Mouse (Mus musculus): ENCODE measurements around the gene Mlxipl. TPM values are rescaled to one million over a fixed set of nuclear protein-coding genes. Genes with fewer than 3 reads are reported as not detected.

Mlxipl gene
- polyA plus RNA-seq, 3 experiments from 2014 or later = not detected

DNA sequence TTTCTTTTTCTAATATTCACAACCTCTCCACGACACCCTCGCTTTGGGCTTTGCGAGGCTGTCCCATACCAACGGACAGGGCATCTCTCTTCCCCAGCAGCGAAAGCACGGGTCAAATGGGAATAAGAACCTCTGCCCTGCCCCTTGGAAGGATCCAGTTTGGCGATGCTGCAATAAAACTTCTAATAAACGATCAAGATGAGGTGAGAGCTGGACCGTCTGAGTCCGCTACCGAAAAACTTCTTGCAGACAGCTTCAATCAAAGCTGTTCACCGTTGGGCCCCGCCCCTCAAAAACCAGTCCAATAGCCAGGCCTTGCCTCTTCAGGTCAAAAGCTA lies 59.0 kb downstream of the Mlxipl start:
- no peak for ATAC-seq

DNA sequence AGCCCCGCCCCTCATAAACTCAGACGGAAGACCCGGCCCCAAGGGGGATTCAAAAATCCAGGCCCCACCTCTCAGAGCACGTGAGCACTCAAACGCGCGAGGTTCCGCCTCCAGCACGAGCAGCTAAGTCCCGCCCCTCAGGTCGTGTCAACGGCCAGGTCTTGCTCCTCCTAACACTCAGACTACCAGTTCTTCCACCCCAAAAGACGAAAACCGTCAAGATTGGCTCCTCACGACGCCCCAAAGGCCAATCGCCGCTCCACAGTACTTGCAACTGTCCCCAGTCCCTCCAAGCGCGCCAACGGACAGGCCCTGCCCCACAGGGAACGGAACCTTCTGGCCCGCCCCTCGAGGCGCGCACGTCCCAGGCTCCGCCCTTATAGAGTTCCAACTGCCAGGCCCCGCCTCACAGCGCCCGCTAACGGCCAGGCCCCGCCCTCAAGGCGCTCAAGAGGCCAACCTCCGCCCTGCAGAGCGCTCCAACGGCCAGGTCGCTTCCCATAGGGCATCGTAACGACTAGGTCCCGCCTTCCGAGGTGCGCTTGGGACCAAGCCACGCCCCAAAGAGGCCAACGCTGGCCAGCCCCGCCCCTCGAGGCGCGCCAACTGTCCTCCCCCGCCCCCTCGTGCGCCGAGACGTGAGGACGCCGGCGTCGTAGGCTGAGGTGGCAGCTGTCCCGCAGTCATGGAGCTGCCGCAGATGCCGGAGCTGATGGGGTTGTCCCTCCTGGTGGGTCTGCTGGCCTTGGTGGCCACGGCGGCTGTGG lies 59.5 kb downstream of the Mlxipl start, which contains the start of gene Tbl2:
Gene Tbl2 (plus strand): TSS at position 605 of the 767 bp plus-strand sequence.
- ATAC-seq = peak; percentile 90

DNA sequence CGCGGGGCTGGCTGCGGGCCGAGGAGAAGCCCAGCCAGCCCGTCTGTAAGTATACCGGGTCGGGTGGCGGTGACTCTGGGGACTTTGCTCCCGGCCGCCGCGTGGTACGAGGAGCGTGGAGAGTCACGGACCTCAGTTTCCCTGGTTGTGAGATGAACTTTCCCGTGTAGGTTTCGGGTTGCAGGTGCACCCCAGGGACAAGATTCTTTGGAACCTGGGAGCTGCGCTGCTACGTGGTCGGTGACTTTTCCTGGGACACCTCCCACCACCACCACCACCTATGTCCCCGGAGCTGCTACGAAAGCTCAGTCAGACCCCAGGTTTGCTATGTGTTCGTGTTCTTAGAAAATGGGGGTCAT lies 60.1 kb downstream of the Mlxipl start:
- ATAC-seq = no peak

DNA sequence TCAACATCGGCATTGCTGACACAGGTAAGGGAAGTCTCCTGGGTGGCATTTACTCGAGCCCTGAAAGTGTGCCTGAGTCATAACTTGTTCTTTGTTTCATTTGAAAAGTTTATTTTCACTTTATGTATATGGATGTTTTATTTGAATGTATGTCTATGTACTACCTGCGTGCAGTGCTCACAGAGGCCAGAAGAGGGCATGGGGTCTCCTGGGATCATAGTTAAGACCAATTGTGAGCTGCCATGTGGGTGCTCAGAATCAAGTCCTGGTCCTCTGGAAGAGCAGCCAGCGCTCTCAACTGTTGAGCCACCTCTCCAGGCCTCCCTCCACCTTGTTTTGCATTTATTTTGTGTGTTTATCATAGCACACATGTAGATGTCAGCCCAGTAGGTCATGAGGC lies 66.8 kb downstream of the Mlxipl start:
- ATAC-seq = no peak

DNA sequence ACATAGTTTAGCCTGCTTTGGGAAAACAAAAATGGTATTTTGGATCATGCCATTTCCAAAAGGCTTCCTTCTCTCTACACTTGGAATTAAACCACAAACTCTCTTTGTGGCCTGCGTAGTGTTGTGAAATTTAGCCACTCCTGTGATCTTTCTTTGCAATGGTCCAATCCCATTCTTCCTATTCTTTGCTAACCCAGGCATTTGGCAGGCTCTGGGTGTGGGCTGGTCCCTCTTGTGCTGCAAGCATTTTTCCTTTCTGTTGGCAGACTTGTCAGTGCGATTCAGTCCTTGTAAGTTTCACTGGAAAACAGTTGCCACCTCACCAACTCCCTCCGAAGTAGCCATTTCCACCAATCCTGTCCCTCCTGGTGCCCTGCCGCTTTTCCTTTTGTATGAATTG lies 71.5 kb downstream of the Mlxipl start:
- ATAC-seq = no peak

DNA sequence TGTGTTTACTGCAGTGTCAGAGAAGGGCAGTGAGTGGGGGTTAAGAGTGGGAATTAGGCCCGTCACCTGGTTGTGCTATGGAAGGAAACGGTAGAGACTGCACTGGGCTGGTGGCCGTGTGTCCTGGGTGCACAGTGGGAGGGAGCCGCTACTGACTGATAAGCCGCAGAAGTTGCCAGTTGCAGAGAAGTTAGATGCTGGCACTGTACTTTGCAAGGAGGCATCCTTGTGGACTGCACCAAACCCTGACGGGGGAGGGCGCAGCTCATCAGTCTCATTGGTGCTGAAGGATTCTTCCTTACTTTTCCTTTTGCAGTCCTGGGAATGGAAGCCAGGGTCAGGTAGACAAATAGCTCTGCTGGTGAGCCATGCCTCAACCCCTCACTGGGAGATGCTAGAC lies 72.0 kb downstream of the Mlxipl start:
- no peak for ATAC-seq

DNA sequence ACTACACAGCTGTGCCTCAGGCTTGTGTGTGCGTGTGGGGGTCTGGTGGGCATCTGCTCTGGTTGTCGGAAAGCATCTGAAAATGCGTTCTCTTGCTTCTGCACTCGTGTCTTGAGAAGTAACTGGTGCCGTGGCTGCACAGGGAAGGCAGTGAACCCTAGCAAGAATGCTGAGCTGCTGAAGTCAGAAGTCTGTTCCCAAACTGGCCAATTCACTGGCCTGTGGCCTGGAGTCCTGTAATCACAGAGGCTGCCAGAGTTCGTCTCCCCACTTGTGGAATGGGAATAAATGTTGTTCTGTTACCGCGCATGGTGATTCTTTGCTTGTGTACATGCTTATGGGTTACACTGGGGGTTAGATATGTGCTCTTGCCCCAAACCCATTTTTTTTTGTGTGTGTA lies 72.7 kb downstream of the Mlxipl start:
- ATAC-seq = no peak

DNA sequence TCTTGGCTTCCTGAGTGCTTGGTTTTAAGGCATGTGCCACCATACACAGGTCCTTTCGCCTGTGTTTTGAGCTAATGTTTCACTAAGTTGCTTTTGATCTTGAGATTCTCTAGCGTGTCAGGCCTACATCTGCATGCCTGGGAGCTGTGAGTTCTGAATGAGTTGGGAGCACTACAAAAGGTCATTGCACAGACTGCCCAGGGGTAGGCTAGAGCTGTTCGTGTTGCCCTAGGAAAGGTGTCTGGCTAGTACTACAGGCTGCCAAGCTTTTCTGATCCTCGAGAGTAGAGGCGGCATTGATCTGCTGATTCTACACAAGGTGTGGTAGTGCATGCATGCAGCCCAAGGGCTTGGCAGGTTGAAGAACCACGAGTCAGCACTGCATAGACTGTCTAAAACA lies 73.1 kb downstream of the Mlxipl start:
- ATAC-seq = no peak

DNA sequence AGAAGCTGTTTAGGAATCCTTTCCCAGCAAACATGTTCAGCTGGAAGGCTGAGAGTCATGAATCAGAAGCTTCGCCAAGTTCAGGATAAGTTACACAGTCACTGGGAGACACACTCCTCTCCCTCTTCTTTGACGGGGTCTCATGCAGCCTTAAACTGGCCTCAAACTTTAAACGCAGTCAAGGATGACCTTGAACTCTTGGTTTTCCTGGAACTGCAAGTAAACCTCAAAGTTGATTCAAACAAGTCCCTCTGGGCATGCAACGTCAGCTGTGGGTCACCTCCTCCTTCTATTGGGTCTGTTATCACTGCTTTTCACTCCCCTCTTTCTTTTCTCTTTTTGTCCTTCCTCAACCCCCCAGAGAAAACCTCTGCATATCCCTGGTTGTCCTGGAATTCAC lies 77.2 kb downstream of the Mlxipl start:
- no peak for ATAC-seq

DNA sequence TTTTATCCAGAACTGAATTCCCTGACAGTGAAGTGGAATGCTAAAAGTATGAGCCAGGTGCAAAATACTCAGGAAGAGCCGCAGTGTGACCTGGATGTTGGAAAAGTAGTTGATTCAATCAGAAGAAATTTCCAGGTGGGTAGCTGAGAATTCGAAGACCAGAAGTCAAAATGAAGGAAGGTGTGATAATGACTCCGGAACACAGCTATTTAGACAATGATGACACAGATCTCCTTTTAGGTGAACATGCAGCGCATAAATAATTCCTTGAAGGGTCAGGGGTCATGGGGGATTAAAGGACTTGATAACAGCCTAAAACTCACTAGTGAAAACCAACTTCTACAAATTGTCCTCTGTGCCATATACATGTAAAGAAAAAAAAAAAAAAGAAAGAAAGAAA lies 77.8 kb downstream of the Mlxipl start:
- no peak for ATAC-seq

DNA sequence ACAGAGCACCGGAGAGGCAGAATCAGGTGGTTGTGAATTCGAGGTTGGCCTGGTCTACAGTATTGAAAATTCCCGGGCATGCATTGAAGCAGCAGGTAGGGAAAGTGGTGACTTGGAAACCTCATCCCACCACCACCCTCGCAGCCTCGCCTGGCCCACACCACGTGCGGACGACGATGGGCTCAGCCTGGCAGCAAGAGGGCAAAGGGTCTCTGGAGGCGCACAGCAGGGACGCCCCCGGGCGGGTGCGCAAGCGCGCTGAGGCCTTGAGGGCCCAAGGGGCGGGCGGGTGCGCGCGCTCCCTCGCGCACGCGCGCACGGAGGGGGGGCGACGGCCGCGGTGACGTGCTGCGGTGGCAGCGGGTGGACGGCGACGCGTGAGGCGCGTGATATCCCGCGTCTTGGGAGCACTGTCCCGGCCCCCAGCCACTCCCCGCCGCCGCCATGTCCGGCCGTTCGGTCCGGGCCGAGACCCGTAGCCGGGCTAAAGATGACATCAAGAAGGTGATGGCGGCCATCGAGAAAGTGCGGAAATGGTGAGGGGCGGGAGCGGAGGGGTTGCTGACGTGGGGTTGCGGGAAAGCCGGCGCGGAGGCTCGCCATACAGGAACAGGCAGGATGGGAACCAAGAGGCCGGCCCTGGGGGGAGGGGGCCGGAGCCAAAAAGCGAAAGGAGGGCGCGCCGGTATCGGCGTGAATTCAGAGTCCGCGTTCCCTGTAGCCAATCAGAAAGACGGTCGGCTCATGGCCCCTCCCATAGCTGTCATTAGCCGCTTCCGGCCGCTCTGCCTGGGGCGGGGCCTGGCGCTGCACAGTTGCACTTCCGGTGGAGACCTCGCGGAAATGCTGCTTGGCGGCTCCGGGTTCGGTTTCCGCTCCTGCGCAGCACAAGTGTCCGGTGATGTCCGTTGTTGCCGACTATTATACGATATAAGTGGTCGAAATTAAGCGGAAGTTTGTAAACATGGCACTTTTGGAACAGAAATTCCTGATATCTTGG lies 78.7 kb downstream of the Mlxipl start, which contains the start of gene Bcl7b:
Gene Bcl7b (plus strand): TSS at position 221 of the 1,000 bp plus-strand sequence.
- peak; percentile 98 for ATAC-seq

DNA sequence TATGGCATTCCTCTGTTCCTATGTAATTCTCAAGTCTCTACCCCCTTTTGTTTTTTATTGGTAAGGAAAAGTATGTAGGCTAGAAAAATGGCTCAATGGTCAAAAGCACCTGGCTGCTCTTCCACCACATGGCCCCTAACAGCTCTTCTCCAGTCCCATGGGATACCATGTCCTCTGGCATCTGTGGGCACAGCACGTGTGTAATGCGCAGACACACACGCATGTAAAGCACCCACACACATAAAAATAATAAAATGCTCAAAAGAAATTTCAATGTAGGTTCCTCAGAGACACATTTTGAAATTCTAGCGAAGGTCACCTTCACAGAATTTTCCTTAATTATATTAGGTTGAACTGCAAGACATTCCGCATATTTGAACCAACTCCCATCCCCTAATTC lies 79.8 kb downstream of the Mlxipl start:
- no peak for ATAC-seq

DNA sequence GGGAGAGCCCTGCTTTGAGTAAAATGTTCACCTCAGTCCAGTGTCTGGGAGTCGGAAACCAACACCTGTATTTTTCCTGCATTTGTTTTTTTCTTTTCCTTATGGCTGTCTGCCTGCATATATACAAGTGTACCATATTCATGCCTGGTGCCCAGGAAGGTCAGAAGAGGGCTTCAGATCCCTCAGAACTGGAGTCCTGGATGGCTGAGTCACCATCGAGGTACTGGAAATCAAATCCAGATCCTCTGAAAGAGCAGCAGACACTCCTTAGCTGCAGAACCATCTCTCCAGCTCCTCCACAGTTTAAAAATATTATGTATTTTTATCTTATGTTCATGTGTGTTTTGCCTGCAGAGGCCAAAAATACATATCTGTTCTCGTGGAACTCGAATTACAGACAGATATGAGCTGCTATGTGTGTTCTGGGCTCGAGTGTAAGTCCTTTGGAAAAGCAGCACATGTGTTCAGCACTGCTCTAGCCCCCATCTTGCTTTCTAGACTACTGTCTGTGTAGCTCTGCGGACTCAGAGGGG lies 82.1 kb downstream of the Mlxipl start:
- ATAC-seq = no peak

DNA sequence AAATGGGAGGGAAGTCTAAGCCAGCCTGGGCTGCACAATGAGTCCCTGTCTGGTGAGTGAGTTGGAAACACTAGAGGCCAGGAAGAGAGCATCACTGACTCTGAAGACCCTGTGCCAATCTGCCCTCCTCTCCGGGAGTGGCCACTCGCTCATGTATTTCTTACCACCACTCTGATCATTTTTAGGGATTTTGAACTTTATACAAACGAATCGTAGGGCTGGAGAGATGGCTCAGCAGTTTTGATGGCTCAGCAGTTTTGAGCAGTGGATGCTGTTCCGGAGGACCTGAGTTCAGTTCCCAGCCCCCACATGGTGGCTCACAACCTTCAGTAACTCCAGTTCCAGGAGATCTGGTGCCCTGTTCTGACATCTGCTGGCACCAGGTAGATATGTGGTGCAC lies 83.3 kb downstream of the Mlxipl start:
- no peak for ATAC-seq

DNA sequence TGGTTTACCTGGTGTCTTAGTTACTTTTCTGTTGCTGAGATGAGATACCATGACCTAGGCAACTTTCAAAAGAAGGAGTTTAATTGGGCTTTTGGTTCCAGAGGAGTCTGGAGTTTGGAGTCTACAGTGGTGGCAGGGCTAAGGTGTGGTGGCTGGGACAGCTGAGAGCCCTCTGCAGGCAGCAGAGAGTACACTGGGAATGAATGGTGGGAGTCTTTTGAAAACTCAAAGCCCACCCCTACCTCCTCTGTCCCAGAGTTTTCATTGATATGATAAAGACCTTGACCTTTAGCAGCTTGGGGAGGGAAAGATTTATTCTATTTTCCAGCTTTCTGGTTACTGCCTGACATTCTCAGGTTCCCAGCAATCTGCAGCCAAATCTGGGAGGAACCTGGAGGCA lies 85.4 kb downstream of the Mlxipl start:
- ATAC-seq = no peak

DNA sequence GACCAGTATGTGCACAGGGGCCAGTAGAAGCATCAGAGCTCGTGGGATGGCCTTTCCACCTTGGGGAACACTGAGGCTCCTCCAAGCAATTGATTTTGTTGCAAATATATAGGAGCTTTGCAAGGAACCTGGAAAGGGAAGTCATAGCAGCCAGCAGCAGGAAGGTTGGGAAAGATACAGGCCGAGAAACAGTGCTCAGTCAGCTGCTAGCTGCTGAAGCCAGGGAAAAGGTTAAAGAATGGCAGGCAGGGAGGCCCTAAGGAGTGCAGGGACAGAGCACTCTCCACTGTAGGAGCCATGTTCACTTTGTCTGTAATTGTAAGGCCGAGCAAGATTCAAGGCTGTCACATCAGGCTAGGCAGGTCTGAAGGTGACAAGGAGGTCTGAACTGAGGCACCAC lies 88.8 kb downstream of the Mlxipl start:
- ATAC-seq = no peak

DNA sequence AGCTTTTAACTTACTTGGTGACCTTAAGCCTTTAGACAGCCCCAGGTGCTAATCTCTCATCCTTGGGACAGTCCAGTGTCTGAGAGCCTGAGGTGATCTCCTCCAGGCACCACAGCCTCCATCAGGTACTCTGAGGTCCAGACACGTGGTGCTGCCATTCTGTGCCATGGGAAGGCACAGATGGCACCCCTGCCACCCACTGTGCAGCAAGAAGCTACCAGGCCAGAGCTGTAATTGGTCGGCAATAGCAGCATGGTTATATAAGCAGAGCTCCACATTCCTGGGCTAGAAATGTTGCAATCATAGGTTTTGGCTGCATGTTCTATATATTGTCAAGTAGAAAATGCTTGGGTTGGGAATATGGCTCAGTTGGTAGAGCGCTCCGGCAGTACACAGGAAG lies 89.3 kb downstream of the Mlxipl start:
- no peak for ATAC-seq

DNA sequence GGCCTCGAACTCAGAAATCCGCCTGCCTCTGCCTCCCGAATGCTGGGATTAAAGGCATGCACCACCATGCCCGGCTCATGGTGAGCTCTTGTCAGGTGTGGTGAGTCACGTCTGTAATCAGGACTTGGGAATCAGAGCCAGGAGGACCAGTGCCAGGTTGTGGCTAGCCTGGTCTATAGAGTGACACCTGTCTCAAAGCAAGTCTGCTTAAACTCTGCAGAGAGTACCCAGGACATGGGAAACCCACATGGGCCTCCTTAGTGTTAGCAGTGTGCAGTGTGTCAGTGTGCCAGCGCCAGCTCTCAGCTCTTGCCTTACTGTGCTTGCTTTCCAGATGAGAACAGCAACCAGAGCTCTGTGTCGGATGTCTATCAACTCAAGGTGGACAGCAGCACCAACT lies 89.9 kb downstream of the Mlxipl start:
- ATAC-seq = no peak

DNA sequence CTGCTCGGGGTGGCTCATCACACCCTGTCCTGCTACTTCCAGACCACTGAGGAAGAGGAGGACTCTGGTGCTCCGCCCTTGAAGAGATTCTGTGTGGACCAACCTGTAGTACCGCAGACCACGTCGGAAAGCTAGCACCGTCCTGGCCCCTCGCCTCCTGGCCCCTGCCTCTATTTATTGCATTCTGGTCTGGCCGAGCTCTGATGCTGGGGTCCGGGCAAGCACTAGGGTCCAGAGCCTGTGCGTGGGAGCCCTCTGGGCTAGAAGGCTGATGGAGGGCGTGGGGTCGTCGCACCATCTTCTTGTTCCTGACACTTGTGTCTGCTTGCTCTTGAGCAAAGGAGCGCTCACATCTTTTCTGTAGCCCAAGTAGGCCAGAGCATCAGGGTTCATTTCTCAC lies 91.1 kb downstream of the Mlxipl start:
- no peak for ATAC-seq

DNA sequence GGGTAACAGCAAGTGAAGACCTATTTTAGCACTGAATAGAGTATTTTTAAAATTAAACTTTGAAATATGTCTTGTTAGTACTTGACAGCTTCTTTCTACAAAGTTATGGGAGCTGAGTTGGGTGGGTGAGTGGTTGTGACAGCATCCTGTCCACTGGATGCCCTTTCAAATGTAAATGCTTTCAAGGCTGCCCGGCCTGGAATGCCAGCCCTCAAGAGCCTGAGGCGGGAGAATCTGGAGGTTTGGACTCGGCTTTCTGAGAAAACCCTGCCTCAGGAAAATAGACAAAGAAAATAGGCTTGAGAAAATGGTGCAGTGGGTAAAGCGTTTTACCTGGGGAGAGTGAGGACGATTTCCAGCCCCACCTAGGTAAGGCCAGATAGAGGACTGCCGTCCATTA lies 92.1 kb downstream of the Mlxipl start:
- no peak for ATAC-seq

DNA sequence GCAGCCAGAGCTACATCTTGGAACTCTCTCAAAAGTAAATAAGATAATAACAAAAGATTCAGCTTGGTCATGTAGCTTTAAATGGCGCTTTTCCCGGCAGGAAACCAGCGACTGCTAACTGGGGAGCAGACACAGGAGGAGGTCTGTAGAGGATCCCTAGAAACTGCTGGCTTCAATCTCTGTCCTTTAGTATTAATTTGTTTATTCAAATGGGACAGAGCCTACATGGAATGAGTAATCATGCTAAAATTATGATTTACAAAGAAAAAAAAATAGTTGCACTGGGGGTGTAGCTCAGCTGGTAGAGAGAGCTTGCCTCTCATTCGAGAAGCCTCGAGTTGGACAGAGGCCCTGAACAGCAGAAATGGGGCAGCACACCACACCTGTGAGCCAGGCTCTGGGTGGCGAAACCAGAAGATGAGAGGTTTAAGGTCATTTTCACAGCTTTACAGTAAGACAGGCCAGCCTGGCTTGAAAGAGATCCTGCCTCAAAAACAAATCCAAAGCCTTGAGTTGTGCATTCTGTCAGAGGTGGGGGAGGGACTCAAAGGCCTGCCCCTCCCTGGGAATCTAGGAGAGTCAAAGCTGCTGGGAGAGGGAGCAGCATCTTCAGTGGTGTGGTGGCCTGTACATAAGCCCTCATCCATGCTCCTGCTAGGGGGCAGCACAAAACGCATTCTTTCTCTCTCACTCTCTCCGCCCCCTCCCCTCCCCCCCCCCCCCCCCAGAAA lies 93.6 kb downstream of the Mlxipl start:
- ATAC-seq = no peak

DNA sequence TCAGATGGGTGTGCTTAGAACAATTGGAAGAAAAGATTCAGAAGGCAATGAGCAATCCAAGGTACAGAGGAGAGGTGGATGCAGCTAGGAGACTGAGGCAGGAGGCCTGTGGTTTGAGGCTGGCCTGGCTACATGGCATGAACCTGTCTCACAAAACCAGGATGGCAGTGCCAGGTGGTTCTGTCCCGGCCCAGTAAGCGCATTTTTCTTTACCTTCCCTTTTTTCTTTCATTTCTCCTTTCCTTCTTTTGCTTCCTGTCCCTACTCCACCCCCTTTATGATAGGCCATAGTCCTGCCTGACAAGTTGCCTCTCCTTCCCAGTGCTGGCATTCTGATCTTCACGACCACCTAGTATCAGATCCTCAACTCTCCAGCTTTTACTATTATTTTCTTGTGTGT lies 95.3 kb downstream of the Mlxipl start:
- ATAC-seq = no peak

DNA sequence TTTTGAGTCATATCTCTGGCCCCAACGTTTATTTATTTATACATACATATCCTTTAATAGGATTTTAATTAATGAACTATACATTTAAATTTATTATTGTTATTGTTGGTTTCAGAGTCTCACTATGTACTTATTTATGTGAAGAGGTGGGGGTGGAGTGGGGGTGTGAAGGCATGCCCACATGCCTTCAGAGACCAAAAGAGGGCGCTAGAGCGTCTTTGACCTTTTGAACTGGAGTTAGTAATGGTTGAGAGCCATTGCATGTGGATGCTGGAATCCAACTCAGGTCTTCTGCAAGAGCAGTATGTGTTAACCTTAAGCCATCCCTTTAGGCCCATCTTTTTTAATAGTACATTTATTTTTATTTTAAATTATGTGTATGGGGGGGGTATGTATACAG lies 95.9 kb downstream of the Mlxipl start:
- no peak for ATAC-seq
